Mouse (Mus musculus): ENCODE results near the gene Pla2g4c. TPM values are rescaled to one million over a fixed set of nuclear protein-coding genes. Genes with fewer than 3 reads are reported as not detected.
"Not testable (repeated sequence)": the region's sequence is repeated elsewhere in the genome, so short reads cannot be mapped to it uniquely, and the experiment has no call there.

Gene Pla2g4c
- 0.97 and 1.0 TPM in 2 replicates for polyA plus RNA-seq (2014; fragmentation: Nextera tagmentation; extraction: Ambion mirVana)

DNA sequence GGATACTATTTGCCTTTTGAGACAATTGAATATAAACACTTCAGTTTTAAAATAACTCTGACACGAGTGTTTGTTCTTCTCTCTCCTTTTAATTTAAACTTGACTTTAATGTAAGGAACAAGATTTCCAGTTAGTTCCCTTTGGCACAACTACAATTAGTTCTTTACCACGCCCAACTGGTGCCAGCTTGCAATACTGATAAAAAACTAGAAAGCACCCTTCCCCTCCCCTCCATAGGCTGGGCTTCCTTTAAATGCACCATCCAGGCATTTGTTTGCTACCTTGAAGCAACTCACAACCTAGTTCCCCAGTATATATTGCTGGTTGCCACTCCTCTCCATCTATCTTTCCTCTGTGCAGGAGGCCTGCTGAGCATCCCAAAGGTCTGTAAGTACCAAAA is at the start of gene Pla2g4c:
TSS of gene Pla2g4c (plus strand) at position 340 of the 400 bp plus-strand sequence.
- DNase-seq (ENCODE audit: low spot score) (no peak), ATAC-seq (replicated peaks; ENCODE audit: low FRiP score, low TSS enrichment, low read depth) (no peak)
- WGBS: 73% methylated on average over 2 of the region's 2 CpGs
- Histone ChIP-seq H3K4me3 (ENCODE audit: low read depth, low read length) (no peak within 1 kb of the TSS), H3K27me3 (replicated peaks; ENCODE audit: control insufficient read depth, insufficient read depth, low read length) (no peaks in the 10 kb centered on the region), H3K9me3 (ENCODE audit: control insufficient read depth, low read length) (no peaks in the 10 kb centered on the region), H3K4me2 (ENCODE audit: low read length) (no peak within 1 kb of the TSS), H3K27ac (ENCODE audit: low read depth) (no peak within 1 kb of the TSS), H3K4me1 (replicated peaks; ENCODE audit: control insufficient read depth, insufficient read depth, low read length) (no peaks in the 10 kb centered on the region), H3K36me3 (ENCODE audit: control insufficient read depth, insufficient read depth, low read length) (no peaks in the 10 kb centered on the region), H3K9ac (ENCODE audit: low read length) (no peak within 1 kb of the TSS)

DNA sequence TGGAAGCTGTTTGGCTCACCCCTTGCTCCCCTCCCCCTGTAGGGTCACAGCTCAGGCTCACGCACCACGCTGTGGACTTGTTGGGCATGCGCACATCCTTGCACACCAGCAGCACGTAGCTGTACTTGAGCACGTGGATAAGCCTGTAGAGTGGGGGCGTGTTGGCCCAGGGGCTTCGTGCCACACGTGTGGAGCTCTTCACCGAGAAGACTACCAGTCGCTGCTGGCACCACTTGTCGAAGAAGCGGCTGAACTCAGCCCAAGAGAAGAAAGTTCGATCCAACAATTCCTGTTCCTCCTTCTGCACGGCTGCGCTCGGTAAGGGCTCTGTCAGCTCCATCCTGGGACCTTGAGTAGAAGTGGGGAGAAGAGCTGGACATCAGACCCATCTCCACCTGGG is 47.4 kb upstream of the Pla2g4c start, which contains the start of gene Lig1:
TSS of gene Lig1 (plus strand) at position 203 of the 400 bp plus-strand sequence.
- H3K27me3 ChIP-seq (replicated peaks; ENCODE audit: control insufficient read depth, insufficient read depth, low read length): no peaks in the 10 kb centered on the region
- H3K36me3 ChIP-seq (ENCODE audit: control insufficient read depth, insufficient read depth, low read length): peaks cover 42% of the 10 kb centered on the region
- WGBS: 97% methylated on average over 16 of the region's 16 CpGs
- peak within 1 kb of the TSS; percentile 73 for H3K4me2 ChIP-seq (ENCODE audit: low read length)
- peak within 1 kb of the TSS; percentile 68; the same call in 1 of the 2 replicates for H3K27ac ChIP-seq (ENCODE audit: low read depth)
- H3K4me1 ChIP-seq (replicated peaks; ENCODE audit: control insufficient read depth, insufficient read depth, low read length): 0 out of 2 replicates have a peak, but pooled peaks cover 4% of the 10 kb centered on the region
- no peak for DNase-seq (ENCODE audit: low spot score)
- no peak for ATAC-seq (replicated peaks; ENCODE audit: low FRiP score, low TSS enrichment, low read depth)
- peak within 1 kb of the TSS; percentile 49 for H3K4me3 ChIP-seq (ENCODE audit: low read depth, low read length)
- H3K9ac ChIP-seq (ENCODE audit: low read length): peak within 1 kb of the TSS; percentile 72
- H3K9me3 ChIP-seq (ENCODE audit: control insufficient read depth, low read length): no peaks in the 10 kb centered on the region

DNA sequence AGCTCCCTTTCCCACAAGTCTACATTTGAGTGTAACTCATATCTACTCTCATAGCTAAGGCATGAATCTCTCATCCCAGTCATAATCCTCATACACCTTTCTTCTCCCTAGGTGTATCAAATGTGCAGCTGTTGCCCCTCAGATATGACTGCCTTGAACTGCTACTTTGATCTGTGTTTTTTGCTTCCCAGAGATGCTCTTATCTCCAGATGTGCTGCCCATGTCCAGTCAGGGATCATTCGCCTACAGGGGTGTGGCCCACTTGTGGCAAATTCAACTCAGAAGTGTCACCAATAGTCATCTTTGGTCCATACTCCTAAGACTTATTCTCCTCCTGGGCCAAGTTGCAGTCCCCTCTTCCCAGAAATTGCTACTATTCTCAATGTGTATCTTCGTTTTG is 46.6 kb upstream of the Pla2g4c start:
- 37% methylated on average over 2 of the region's 2 CpGs for WGBS
- Histone ChIP-seq H3K27me3 (replicated peaks; ENCODE audit: control insufficient read depth, insufficient read depth, low read length) (no peaks in the 10 kb centered on the region), H3K9me3 (ENCODE audit: control insufficient read depth, low read length) (no peaks in the 10 kb centered on the region), H3K4me3 (ENCODE audit: low read depth, low read length) (peak overlapping the region; percentile 49), H3K4me1 (replicated peaks; ENCODE audit: control insufficient read depth, insufficient read depth, low read length) (0 out of 2 replicates have a peak, but pooled peaks cover 4% of the 10 kb centered on the region), H3K36me3 (ENCODE audit: control insufficient read depth, insufficient read depth, low read length) (peaks cover 46% of the 10 kb centered on the region), H3K9ac (ENCODE audit: low read length) (peak overlapping the region; percentile 72), H3K27ac (ENCODE audit: low read depth) (peak overlapping the region; percentile 68; the same call in 1 of the 2 replicates), H3K4me2 (ENCODE audit: low read length) (peak overlapping the region; percentile 73)
- DNase-seq (ENCODE audit: low spot score): no peak
- ATAC-seq (replicated peaks; ENCODE audit: low FRiP score, low TSS enrichment, low read depth): no peak

DNA sequence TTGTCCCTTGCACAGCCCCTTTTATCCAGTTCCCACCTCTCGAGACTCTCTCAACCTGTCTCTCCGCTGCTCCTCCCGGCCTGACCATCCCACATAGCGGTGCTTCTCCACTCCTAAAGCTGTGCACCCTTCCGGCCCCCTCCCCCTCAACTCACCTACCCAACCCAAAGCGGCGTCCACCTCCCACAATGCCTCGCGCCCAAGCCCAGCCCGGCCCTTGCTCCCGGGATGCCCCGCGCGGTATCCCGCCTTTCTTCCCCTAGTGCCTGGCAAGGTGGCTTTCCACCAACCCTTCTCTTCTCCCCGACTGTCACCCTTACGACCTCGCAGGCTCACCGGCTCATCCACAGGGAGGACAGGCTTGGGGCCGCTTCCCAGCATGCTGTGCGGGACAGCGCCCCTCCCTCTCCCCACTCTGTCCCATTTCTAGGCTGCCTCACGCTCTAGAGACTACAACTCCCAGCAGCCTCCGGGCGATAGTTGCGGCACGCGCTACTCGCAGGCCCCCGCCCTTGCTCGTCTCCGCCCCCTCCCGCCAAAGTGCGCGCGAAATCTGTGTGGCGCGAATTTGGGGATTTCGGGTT is 46.1 kb upstream of the Pla2g4c start, which contains the start of gene Zswim9:
TSS of gene Zswim9 (minus strand) at position 414 of the 584 bp plus-strand sequence.
- no peaks in the 10 kb centered on the region for H3K27me3 ChIP-seq (replicated peaks; ENCODE audit: control insufficient read depth, insufficient read depth, low read length)
- peak within 1 kb of the TSS; percentile 68 for H3K27ac ChIP-seq (ENCODE audit: low read depth)
- H3K4me2 ChIP-seq (ENCODE audit: low read length): peak within 1 kb of the TSS; percentile 73
- H3K9ac ChIP-seq (ENCODE audit: low read length): peak within 1 kb of the TSS; percentile 72
- H3K36me3 ChIP-seq (ENCODE audit: control insufficient read depth, insufficient read depth, low read length): peaks cover 49% of the 10 kb centered on the region
- DNase-seq (ENCODE audit: low spot score): peak; percentile 97
- 0 out of 2 replicates have a peak, but pooled peaks cover 4% of the 10 kb centered on the region for H3K4me1 ChIP-seq (replicated peaks; ENCODE audit: control insufficient read depth, insufficient read depth, low read length)
- no peaks in the 10 kb centered on the region for H3K9me3 ChIP-seq (ENCODE audit: control insufficient read depth, low read length)
- H3K4me3 ChIP-seq (ENCODE audit: low read depth, low read length): peak within 1 kb of the TSS; percentile 49
- ATAC-seq (replicated peaks; ENCODE audit: low FRiP score, low TSS enrichment, low read depth): peak; percentile 99
- WGBS: under 1% methylated on average over 39 of the region's 39 CpGs

DNA sequence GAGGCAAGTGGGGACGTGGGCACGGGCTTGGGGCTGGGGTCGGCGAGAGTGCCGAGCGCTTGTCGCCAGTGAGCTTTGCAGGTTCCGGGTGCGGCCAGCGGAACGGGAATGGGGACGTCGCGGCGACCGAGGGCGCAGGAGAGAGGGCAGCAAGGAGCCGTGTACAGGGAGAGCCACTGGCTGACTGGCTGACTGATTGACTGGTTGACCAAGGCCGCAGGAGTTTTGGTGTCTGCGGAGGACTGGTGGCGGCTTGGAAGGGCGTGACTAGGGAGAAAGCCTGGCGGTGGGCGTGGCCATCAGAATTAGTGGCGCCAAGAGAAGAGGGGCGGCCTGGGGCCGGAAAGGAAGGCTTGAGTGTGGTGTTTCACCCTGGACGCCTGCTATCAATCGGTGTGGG is 45.5 kb upstream of the Pla2g4c start:
- under 1% methylated on average over 13 of the region's 29 CpGs for WGBS
- not testable (repeated sequence) for H3K4me2 ChIP-seq (ENCODE audit: low read length); H3K27me3 ChIP-seq (replicated peaks; ENCODE audit: control insufficient read depth, insufficient read depth, low read length); DNase-seq (ENCODE audit: low spot score); H3K9me3 ChIP-seq (ENCODE audit: control insufficient read depth, low read length); H3K4me1 ChIP-seq (replicated peaks; ENCODE audit: control insufficient read depth, insufficient read depth, low read length)
- peak overlapping the region; percentile 49 for H3K4me3 ChIP-seq (ENCODE audit: low read depth, low read length)
- peak overlapping the region; percentile 38 for H3K9ac ChIP-seq (ENCODE audit: low read length)
- ATAC-seq (replicated peaks; ENCODE audit: low FRiP score, low TSS enrichment, low read depth): peak; percentile 65
- H3K27ac ChIP-seq (ENCODE audit: low read depth): peak overlapping the region; percentile 68; the same call in 1 of the 2 replicates
- peaks cover 52% of the 10 kb centered on the region for H3K36me3 ChIP-seq (ENCODE audit: control insufficient read depth, insufficient read depth, low read length)

DNA sequence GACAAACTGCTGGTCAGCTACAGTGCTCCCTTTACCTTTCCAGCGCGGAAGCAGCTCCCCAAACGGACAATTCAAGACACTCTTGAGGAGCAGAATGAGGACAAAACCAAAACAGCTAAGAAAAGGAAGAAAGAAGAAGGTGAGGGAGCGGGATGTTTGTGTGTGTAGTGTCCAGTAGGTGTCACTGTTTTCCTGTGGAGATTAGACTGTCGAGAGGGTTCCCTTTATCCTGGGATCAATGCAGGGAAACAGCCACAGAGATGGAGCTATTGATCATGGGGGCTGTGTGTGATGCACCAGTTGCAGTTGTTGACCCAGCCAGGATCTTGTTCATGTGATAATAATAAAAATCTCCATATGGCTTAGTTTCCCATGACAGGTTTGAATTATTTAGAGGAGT is 35.8 kb upstream of the Pla2g4c start:
- ATAC-seq (replicated peaks; ENCODE audit: low FRiP score, low TSS enrichment, low read depth) (no peak), DNase-seq (ENCODE audit: low spot score) (no peak)
- H3K36me3 ChIP-seq (ENCODE audit: control insufficient read depth, insufficient read depth, low read length): peaks cover 91% of the 10 kb centered on the region

DNA sequence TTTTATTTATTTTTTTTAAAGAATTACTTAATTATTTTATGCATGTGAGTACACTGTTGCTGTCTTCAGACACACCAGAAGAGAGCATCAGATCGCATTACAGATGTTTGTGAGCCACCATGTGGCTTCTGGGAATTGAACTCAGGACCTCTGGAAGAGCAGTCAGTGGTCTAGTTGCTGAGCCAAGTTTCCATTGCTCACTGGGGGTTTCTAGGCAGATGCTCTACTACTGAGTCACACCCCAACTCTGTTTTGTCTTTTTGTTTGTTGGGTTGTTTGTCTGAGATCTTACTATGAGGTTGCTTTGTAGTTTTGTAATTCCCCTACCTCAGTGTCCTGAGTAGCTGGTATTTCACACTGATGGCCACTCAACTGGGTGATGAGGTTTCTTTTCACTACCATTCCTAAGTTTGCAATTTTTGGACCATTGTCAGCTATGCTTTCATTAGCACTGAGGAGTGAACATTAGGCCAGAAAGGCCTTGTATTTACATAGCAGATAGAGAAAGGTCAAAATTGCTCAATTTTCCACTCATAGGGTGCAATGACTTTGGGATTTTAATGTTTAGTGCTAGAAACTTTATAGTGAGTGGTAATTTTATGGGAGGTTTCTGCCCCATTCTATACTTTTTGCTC is 34.3 kb upstream of the Pla2g4c start:
- Histone ChIP-seq H3K9ac (ENCODE audit: low read length) (no peak overlapping the region), H3K27ac (ENCODE audit: low read depth) (no peak overlapping the region), H3K4me3 (ENCODE audit: low read depth, low read length) (no peak overlapping the region), H3K4me2 (ENCODE audit: low read length) (no peak overlapping the region), H3K9me3 (ENCODE audit: control insufficient read depth, low read length) (no peaks in the 10 kb centered on the region), H3K27me3 (replicated peaks; ENCODE audit: control insufficient read depth, insufficient read depth, low read length) (no peaks in the 10 kb centered on the region), H3K36me3 (ENCODE audit: control insufficient read depth, insufficient read depth, low read length) (peaks cover 91% of the 10 kb centered on the region), H3K4me1 (replicated peaks; ENCODE audit: control insufficient read depth, insufficient read depth, low read length) (no peaks in the 10 kb centered on the region)
- ATAC-seq (replicated peaks; ENCODE audit: low FRiP score, low TSS enrichment, low read depth) (no peak), DNase-seq (ENCODE audit: low spot score) (no peak)
- 100% methylated on average over 1 of the region's 1 CpGs for WGBS

More for the DNA sequence above, 35.8 kb upstream of the Pla2g4c start:
- Histone ChIP-seq H3K9ac (ENCODE audit: low read length) (no peak overlapping the region), H3K27ac (ENCODE audit: low read depth) (no peak overlapping the region), H3K4me1 (replicated peaks; ENCODE audit: control insufficient read depth, insufficient read depth, low read length) (no peaks in the 10 kb centered on the region), H3K9me3 (ENCODE audit: control insufficient read depth, low read length) (no peaks in the 10 kb centered on the region), H3K4me3 (ENCODE audit: low read depth, low read length) (no peak overlapping the region), H3K4me2 (ENCODE audit: low read length) (no peak overlapping the region), H3K27me3 (replicated peaks; ENCODE audit: control insufficient read depth, insufficient read depth, low read length) (no peaks in the 10 kb centered on the region)
- 45% methylated on average over 5 of the region's 5 CpGs for WGBS

DNA sequence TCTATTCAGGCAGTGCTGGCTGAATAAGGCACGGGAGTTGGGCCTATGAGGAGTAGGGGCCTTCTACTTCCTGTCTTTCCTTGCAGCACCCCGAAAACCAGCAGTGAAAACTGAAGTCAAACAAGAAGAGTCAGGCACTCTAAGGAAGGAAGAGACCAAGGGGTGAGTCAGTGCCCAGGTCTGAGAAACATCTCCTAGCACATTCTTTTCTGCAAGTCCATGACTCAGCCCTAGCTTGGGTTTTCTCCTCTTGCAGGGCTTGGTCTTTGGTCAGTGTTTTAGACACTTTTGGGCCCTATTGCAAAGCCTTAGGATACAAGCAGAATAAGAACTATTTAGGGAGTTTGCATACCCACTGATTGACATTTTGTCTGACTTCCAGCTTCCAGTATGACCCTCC is 33.1 kb upstream of the Pla2g4c start:
- no peak overlapping the region for H3K9ac ChIP-seq (ENCODE audit: low read length)
- 89% methylated on average over 2 of the region's 2 CpGs for WGBS
- no peak overlapping the region for H3K4me2 ChIP-seq (ENCODE audit: low read length)
- ATAC-seq (replicated peaks; ENCODE audit: low FRiP score, low TSS enrichment, low read depth) (no peak), DNase-seq (ENCODE audit: low spot score) (no peak)
- no peaks in the 10 kb centered on the region for H3K27me3 ChIP-seq (replicated peaks; ENCODE audit: control insufficient read depth, insufficient read depth, low read length)
- no peak overlapping the region for H3K27ac ChIP-seq (ENCODE audit: low read depth)
- peaks cover 91% of the 10 kb centered on the region for H3K36me3 ChIP-seq (ENCODE audit: control insufficient read depth, insufficient read depth, low read length)
- H3K4me1 ChIP-seq (replicated peaks; ENCODE audit: control insufficient read depth, insufficient read depth, low read length): no peaks in the 10 kb centered on the region
- no peaks in the 10 kb centered on the region for H3K9me3 ChIP-seq (ENCODE audit: control insufficient read depth, low read length)
- no peak overlapping the region for H3K4me3 ChIP-seq (ENCODE audit: low read depth, low read length)

All from intestine, embryonic 14.5 days (tissue).